In the genomic region with DNA sequence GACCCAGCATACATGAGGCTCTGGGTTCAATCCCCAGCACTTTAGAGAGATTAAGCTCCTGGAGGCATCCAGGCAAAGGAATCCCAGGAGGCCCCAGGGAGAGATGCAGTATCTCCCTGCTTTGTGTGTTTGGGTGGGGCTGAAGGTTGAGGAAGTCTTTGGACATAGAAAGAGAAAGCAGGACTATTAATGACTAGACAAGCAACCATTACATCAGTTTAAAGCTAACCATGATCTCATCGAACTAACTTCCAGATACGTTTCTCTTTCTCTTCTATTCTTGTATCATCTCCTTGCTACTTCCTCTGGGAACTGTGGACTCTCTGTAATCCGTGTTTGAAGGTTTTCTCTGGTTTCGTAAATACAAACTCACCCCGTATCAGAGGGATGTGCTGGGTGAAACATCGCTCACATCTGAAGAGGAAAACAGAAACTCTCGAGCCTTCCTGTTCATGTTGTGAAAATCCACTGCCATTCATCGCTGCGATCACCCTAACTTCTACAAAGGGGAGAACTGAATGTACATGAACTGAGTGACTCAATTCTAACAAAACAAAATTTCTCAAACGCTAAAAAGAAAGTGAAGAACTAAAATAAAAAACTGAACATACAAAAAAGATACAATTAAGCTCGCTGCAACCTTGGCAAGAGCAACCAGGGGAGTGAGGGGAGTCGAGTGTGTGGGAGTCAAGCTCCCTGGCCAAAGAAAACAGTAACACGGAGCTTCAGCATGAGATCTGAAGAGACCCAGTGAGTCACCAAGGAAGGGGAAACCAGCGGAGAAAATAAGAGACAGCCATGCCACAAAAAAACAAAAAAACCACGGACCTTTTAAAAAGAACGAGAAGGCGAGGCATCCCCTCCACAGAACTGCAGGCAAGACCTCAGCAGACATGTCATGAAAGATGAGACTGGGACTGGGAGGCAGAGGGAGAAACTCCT, we compare ENCODE assay signal across 8 mouse cellular contexts. TPM values are rescaled to one million over a fixed set of nuclear protein-coding genes. Genes with fewer than 3 reads are reported as not detected.
DNase-seq lines count a peak whose midpoint lies in the region; ATAC-seq and TF ChIP-seq lines count a peak whose summit lies in the region.
"Had no signal": no experiment of that assay in that cellular context is flagged by ENCODE, and none has a peak within 500 bp of the region (broad histone marks: within the 10 kb centered on the region; RNA-seq: fewer than 3 reads in every experiment).

No protein-coding gene starts in this region.

- H3K9me3 ChIP-seq in megakaryocyte, embryonic 14.5 days, result peaks cover 21% of the 10 kb centered on the region
- no peaks in the 10 kb centered on the region for H3K9me3 ChIP-seq in heart, embryonic 15.5 days (replicated peaks)
- H3K9me3 ChIP-seq: liver, embryonic 15.5 days had no signal

- 44% methylated on average over 17 of the region's 17 CpGs for WGBS in heart, embryonic 15.5 days

- peak; percentile 25 for DNase-seq in adrenal gland, postnatal 14 days
- no peak for DNase-seq in right cerebral cortex, postnatal 25 days
- DNase-seq in retina, postnatal 1 day, result no peak

- H3K4me1 ChIP-seq in megakaryocyte, embryonic 14.5 days, result peaks cover 18% of the 10 kb centered on the region
- H3K4me1 ChIP-seq in heart, embryonic 15.5 days (replicated peaks), result peaks cover 22% of the 10 kb centered on the region
- peaks cover 3% of the 10 kb centered on the region; the same call in 1 of the 2 replicates for H3K4me1 ChIP-seq in testis, adult 2 months (ENCODE audit: control insufficient read depth, insufficient read depth, low read length)
- H3K4me1 ChIP-seq: liver, embryonic 15.5 days had no signal

- H3K9ac ChIP-seq in heart, embryonic 15.5 days, result no peak overlapping the region
- H3K9ac ChIP-seq: liver, embryonic 15.5 days had no signal

- no peaks in the 10 kb centered on the region for H3K36me3 ChIP-seq in megakaryocyte, embryonic 14.5 days (replicated peaks; ENCODE audit: low read length)
- H3K36me3 ChIP-seq in heart, embryonic 15.5 days, result no peaks in the 10 kb centered on the region
- no peaks in the 10 kb centered on the region for H3K36me3 ChIP-seq in testis, adult 2 months (ENCODE audit: control insufficient read depth, insufficient read depth, low read length)
- H3K36me3 ChIP-seq: liver, embryonic 15.5 days had no signal

- peak overlapping the region; percentile 81 for H3K4me3 ChIP-seq in megakaryocyte, embryonic 14.5 days (replicated peaks)
- no peak overlapping the region for H3K4me3 ChIP-seq in heart, embryonic 15.5 days
- no peak overlapping the region; the same call in 1 of the 2 replicates for H3K4me3 ChIP-seq in testis, adult 2 months (ENCODE audit: control insufficient read depth, low read depth, low read length)
- H3K4me3 ChIP-seq: liver, embryonic 15.5 days had no signal

- ATAC-seq in megakaryocyte, adult 5-6 weeks (ENCODE audit: poor library complexity, severe bottlenecking), result no peak
- ATAC-seq in heart, embryonic 15.5 days (replicated peaks; ENCODE audit: insufficient number of reproducible peaks, insufficient read depth, low FRiP score, low read depth), result no peak

- peak overlapping the region; percentile 35 for H3K4me2 ChIP-seq in heart, embryonic 15.5 days
- H3K4me2 ChIP-seq: liver, embryonic 15.5 days had no signal

- H3K27me3 ChIP-seq in megakaryocyte, embryonic 14.5 days (replicated peaks), result peaks cover 58% of the 10 kb centered on the region
- peaks cover 10% of the 10 kb centered on the region for H3K27me3 ChIP-seq in heart, embryonic 15.5 days
- H3K27me3 ChIP-seq in testis, adult 2 months (ENCODE audit: control insufficient read depth, insufficient read depth, low read length), result no peaks in the 10 kb centered on the region

- no peak for TF ChIP-seq POLR2A in testis, adult 2 months (IDR thresholded peaks at IDR 0.05; ENCODE audit: control insufficient read depth, low read depth, low read length)

- no peak for TF ChIP-seq CTCF in testis, adult 2 months (IDR thresholded peaks at IDR 0.05; ENCODE audit: control insufficient read depth, insufficient read depth, insufficient replicate concordance, low read depth, low read length)

- peak overlapping the region; percentile 50 for H3K27ac ChIP-seq in heart, embryonic 15.5 days
- H3K27ac ChIP-seq in testis, adult 2 months (ENCODE audit: control insufficient read depth, insufficient read depth, low read depth, low read length), result peak overlapping the region; percentile 50

RNA-seq across cellular contexts. Expression of gene Ptpn13, which starts 48.4 kb away (rescaled TPM):
- polyA plus RNA-seq in megakaryocyte, embryonic 14.5 days (2012; ENCODE audit: insufficient read depth, low replicate concordance), result 0.04 TPM in 1 of 2 replicates, not detected in the other
- 0.09 and 0.23 TPM in 2 replicates for total RNA-seq in megakaryocyte, adult 5-6 weeks (2015)
- 0.04 and 0.33 TPM in 2 replicates for total RNA-seq in megakaryocyte, adult 5-6 weeks (2017)
- 19.8 and 22.0 TPM in 2 replicates for total RNA-seq in adrenal gland, postnatal 14 days (2021)
- polyA plus RNA-seq in heart, embryonic 15.5 days (2015; fragmentation: Nextera tagmentation; extraction: Ambion mirVana), result 5.9 and 8.8 TPM in 2 replicates
- polyA plus RNA-seq in testis, adult 2 months (2012; rRNA removed), result 6.4 and 6.6 TPM in 2 replicates
